Comparison of ENCODE assay signal across 8 mouse cellular contexts in the genomic region with DNA sequence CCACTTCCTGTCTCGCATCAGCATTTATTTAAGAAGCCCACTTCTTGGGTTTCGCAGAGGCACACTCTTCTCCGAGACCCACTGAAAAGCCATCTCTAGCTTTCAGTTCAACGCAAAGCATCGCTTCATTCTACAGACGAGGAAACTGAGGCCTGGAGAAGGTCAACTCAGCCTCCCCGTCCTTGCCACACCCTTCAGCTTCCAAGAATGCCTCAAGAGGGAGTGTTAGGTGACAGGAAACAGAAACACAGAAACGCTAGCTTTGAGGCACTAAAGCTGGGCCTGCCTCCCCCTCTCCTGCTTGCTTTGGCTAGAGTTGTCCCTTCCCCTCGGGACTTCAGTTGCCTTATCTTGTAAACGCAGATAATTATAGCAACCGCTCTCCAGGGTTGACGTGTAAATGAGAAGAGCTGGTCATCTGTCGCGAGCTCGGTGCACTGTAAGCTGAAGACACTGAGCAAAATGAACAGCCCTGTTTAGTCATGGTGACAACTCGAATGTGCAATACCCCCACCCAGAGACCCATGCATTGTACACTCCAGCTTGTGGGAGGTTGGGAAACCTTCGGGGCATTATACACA. TPM values are rescaled to one million over a fixed set of nuclear protein-coding genes. Genes with fewer than 3 reads are reported as not detected.
DNase-seq lines count a peak whose midpoint lies in the region; ATAC-seq and TF ChIP-seq lines count a peak whose summit lies in the region.

No protein-coding gene starts in this region.

- WGBS in heart, embryonic 11.5 days (ENCODE audit: insufficient replicate concordance) = 18% methylated on average over 17 of the region's 17 CpGs
- WGBS in liver, adult 2 months = 41% methylated on average over 17 of the region's 17 CpGs

- H3K79me2 ChIP-seq in liver, adult 2 months (ENCODE audit: control insufficient read depth, insufficient read depth, low read length) = no peaks in the 10 kb centered on the region

- H3K4me2 ChIP-seq in heart, embryonic 11.5 days = peak overlapping the region; percentile 57

- H3K9me3 ChIP-seq in heart, embryonic 11.5 days (replicated peaks; ENCODE audit: control insufficient read depth, low read length) = peaks cover 5% of the 10 kb centered on the region; the same call in 1 of the 2 replicates

- H3K4me1 ChIP-seq in heart, embryonic 11.5 days (ENCODE audit: control insufficient read depth, insufficient read depth, low read length) = peaks cover 36% of the 10 kb centered on the region
- peaks cover 17% of the 10 kb centered on the region for H3K4me1 ChIP-seq in liver, adult 2 months (ENCODE audit: control insufficient read depth, insufficient read depth, low read length)

- TF ChIP-seq CTCF in liver, adult 2 months (IDR thresholded peaks at IDR 0.05; ENCODE audit: low read depth, low read length) = no peak

- peak overlapping the region; percentile 39; the same call in 1 of the 2 replicates for H3K9ac ChIP-seq in heart, embryonic 11.5 days (ENCODE audit: low read depth, low read length)
- H3K9ac ChIP-seq in liver, adult 2 months (ENCODE audit: low read depth, low read length) = no peak overlapping the region

- peak overlapping the region; percentile 95 for H3K27ac ChIP-seq in heart, embryonic 11.5 days (ENCODE audit: low read depth, low read length)
- peak overlapping the region; percentile 56 for H3K27ac ChIP-seq in liver, adult 2 months (replicated peaks; ENCODE audit: insufficient read depth, low read depth, low read length)

- H3K27me3 ChIP-seq in heart, embryonic 11.5 days (ENCODE audit: control insufficient read depth, insufficient read depth, low read length) = no peaks in the 10 kb centered on the region
- no peaks in the 10 kb centered on the region for H3K27me3 ChIP-seq in liver, adult 2 months (ENCODE audit: control insufficient read depth, insufficient read depth, low read length)

- DNase-seq in thymus, postnatal 4 days = peak; percentile 26
- DNase-seq in thymus, postnatal 10 days (ENCODE audit: low spot score in 2 of 2) = no peak
- DNase-seq in liver, adult 2 months (ENCODE audit: extremely low read depth, low read depth, low spot score) = no peak
- peak; percentile 26 to 35 for DNase-seq in spleen, postnatal 36 days (ENCODE audit: low spot score in 2 of 2)
- no peak for DNase-seq in right cerebral cortex, adult 2 months (ENCODE audit: low spot score in 2 of 2)
- DNase-seq in cerebellum, postnatal 25 days = no peak
- DNase-seq in frontal cortex, postnatal 14 days (ENCODE audit: low spot score in 2 of 2) = no peak

- H3K4me3 ChIP-seq in heart, embryonic 11.5 days (ENCODE audit: low read depth, low read length) = peak overlapping the region; percentile 9; the same call in 1 of the 2 replicates
- H3K4me3 ChIP-seq in liver, adult 2 months (ENCODE audit: insufficient read depth, low read depth, low read length) = no peak overlapping the region

- H3K36me3 ChIP-seq in heart, embryonic 11.5 days (ENCODE audit: control insufficient read depth, insufficient read depth, low read length) = peaks cover 12% of the 10 kb centered on the region
- H3K36me3 ChIP-seq in liver, adult 2 months (ENCODE audit: control insufficient read depth, insufficient read depth, low read length) = 0 out of 2 replicates have a peak, but pooled peaks cover 2% of the 10 kb centered on the region

- TF ChIP-seq POLR2A in liver, adult 2 months (IDR thresholded peaks at IDR 0.05; ENCODE audit: extremely low read depth, insufficient read depth, low read length) = no peak

- peak; percentile 64 for ATAC-seq in heart, embryonic 11.5 days (replicated peaks; ENCODE audit: insufficient number of reproducible peaks, low FRiP score, low TSS enrichment)

RNA-seq across cellular contexts. Expression of a gene that starts 39.9 kb away (rescaled TPM):
- polyA plus RNA-seq in heart, embryonic 11.5 days (2014; fragmentation: Nextera tagmentation; extraction: Ambion mirVana) = 143 and 183 TPM in 2 replicates
- total RNA-seq in liver, adult 2 months (2014; rRNA removed) = 15.0 and 18.8 TPM in 2 replicates
- 8.2 and 8.9 TPM in 2 replicates for polyA plus RNA-seq in liver, adult 2 months (2012; rRNA removed)

RNA-seq across cellular contexts. Expression of a gene that starts 40.6 kb away (rescaled TPM):
- 156 and 251 TPM in 2 replicates for polyA plus RNA-seq in heart, embryonic 11.5 days (2014; fragmentation: Nextera tagmentation; extraction: Ambion mirVana)
- 23.0 and 27.7 TPM in 2 replicates for total RNA-seq in liver, adult 2 months (2014; rRNA removed)
- polyA plus RNA-seq in liver, adult 2 months (2012; rRNA removed) = 23.4 and 30.8 TPM in 2 replicates

Comparison
In these comparisons a context has a peak if more than half of its experiments do, and no peak if none do; other contexts are left out.
1. DNase-seq: peak in thymus, postnatal 4 days (single experiment) and spleen, postnatal 36 days (2 of 2); none in thymus, postnatal 10 days (0 of 2), liver, adult 2 months (single experiment), right cerebral cortex, adult 2 months (0 of 2), cerebellum, postnatal 25 days (0 of 2) and frontal cortex, postnatal 14 days (0 of 2).
2. RNA of a gene that starts 39.9 kb away (polyA plus RNA-seq): 143 to 183 TPM in heart, embryonic 11.5 days; 8.2 to 8.9 TPM in liver, adult 2 months; every median in the first group is over 10 times any median in the second.